Mouse (Mus musculus) liver (tissue): ENCODE data around the gene Erlin1.

Experiments used
- DNase-seq: peaks from one replicate; pipeline ENCODE4 v3.0.0-alpha.2; 2020; ENCODE audit warnings: mixed read lengths

Erlin1 gene

GRCm38 (mm10) chr19:43995427-43995826 is 74.2 kb downstream of the Erlin1 start:
- no peak for DNase-seq

DNA sequence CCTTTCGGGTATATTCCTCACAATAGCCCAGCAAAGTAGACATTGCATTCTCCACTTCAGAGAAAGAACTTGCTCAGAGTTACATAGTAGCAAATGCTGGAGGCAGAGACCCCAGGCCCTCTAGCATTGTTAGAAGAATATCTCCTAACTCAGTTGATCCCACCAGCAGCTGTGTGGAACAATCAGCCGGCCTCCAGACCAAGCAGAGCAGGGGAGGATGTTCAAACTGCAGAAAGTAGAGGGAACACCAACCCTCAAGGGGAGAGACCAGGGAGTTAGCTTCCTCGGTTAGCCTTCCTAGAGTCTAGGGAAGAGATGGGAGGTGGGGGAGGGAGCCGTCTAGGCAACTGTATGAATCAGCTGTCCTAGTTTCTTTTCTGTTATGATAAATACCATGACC is 77.1 kb downstream of the Erlin1 start:
- no peak for DNase-seq

DNA sequence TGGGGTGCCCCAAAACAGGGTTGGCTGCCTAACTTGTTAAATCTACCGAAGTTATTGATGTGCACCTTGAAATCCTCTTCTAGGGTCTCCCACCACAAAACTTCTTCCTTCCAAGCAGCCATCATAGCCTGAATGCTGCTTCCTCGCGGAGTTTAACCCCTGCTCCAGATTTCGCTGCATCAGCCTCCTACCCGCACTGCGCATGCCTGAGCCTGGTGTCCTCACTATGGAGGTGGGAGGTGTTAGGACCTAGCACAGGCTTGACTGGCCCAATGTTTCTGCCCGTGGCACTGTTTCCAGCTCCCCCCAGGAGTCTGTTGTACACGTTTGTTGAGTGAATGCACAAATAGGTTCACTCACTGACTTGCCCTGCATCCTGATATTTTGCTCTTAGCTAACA is 79.2 kb downstream of the Erlin1 start:
- DNase-seq, result no peak

- DNase-seq, result peak; percentile 48
These were observed 83.4 kb downstream of the Erlin1 start, which contains the start of gene Cpn1 for GRCm38 (mm10) chr19:43986069-43986794. Gene Cpn1, minus strand, starts transcription at chr19:43986556.
